Comparison of ENCODE assay signal across 8 mouse cellular contexts in genomic region chr7:28726600-28726999, GRCm38 (mm10). TPM values are rescaled to one million over a fixed set of nuclear protein-coding genes. Genes with fewer than 3 reads are reported as not detected.
DNase-seq lines count a peak whose midpoint lies in the region; ATAC-seq and TF ChIP-seq lines count a peak whose summit lies in the region.

No protein-coding gene starts in this region.

- H3K9me3 ChIP-seq in ES-Bruce4 (replicated peaks; ENCODE audit: control insufficient read depth, insufficient read depth, low read length, poor library complexity, severe bottlenecking): peaks cover 25% of the 10 kb centered on the region
- no peaks in the 10 kb centered on the region for H3K9me3 ChIP-seq in forebrain, embryonic 14.5 days (replicated peaks; ENCODE audit: control insufficient read depth, low read length)
- H3K9me3 ChIP-seq in hindbrain, embryonic 11.5 days (ENCODE audit: control insufficient read depth, low read length): no peaks in the 10 kb centered on the region; the same call in 1 of the 2 replicates

- H3K27ac ChIP-seq in ES-Bruce4 (ENCODE audit: insufficient read depth, low read length): no peak overlapping the region
- H3K27ac ChIP-seq in forebrain, embryonic 14.5 days (ENCODE audit: low read depth, low read length): no peak overlapping the region
- H3K27ac ChIP-seq in hindbrain, embryonic 11.5 days (ENCODE audit: low read depth, low read length): no peak overlapping the region

- 7% methylated on average over 14 of the region's 14 CpGs for WGBS in forebrain, embryonic 14.5 days
- 8% methylated on average over 14 of the region's 14 CpGs for WGBS in hindbrain, embryonic 11.5 days

- no peaks in the 10 kb centered on the region for H3K4me1 ChIP-seq in ES-Bruce4 (ENCODE audit: control insufficient read depth, insufficient read depth, low read length)
- H3K4me1 ChIP-seq in forebrain, embryonic 14.5 days (ENCODE audit: control insufficient read depth, insufficient read depth, low read length): no peaks in the 10 kb centered on the region
- H3K4me1 ChIP-seq in hindbrain, embryonic 11.5 days (replicated peaks; ENCODE audit: control insufficient read depth, insufficient read depth, low read length): no peaks in the 10 kb centered on the region

- H3K4me3 ChIP-seq in ES-Bruce4 (ENCODE audit: low read depth, low read length): no peak overlapping the region
- H3K4me3 ChIP-seq in forebrain, embryonic 14.5 days (ENCODE audit: low read depth, low read length): no peak overlapping the region
- H3K4me3 ChIP-seq in hindbrain, embryonic 11.5 days (ENCODE audit: low read depth, low read length): no peak overlapping the region

- peak; percentile 52; the same call in 1 of the 2 replicates for ATAC-seq in cerebellum, adult (ENCODE audit: insufficient number of reproducible peaks, low FRiP score, low TSS enrichment)
- peak; percentile 75 for ATAC-seq in forebrain, embryonic 14.5 days
- no peak for ATAC-seq in hindbrain, embryonic 11.5 days (ENCODE audit: low FRiP score)

- TF ChIP-seq EP300 in ES-Bruce4 (IDR thresholded peaks at IDR 0.05; ENCODE audit: insufficient read depth, low read depth, low read length): no peak

- H3K36me3 ChIP-seq in ES-Bruce4 (ENCODE audit: control insufficient read depth, insufficient read depth, low read length, poor library complexity, severe bottlenecking): peaks cover 5% of the 10 kb centered on the region
- H3K36me3 ChIP-seq in forebrain, embryonic 14.5 days (ENCODE audit: control insufficient read depth, insufficient read depth, low read length): no peaks in the 10 kb centered on the region
- no peaks in the 10 kb centered on the region for H3K36me3 ChIP-seq in hindbrain, embryonic 11.5 days (ENCODE audit: control insufficient read depth, insufficient read depth, low read length)

- H3K9ac ChIP-seq in ES-Bruce4 (ENCODE audit: low read depth, poor library complexity, severe bottlenecking): no peak overlapping the region
- no peak overlapping the region for H3K9ac ChIP-seq in forebrain, embryonic 14.5 days (ENCODE audit: low read length)
- H3K9ac ChIP-seq in hindbrain, embryonic 11.5 days (ENCODE audit: low read depth, low read length): no peak overlapping the region

- peak; percentile 90 for DNase-seq in forebrain, embryonic 14.5 days (ENCODE audit: low spot score)
- DNase-seq in hindbrain, embryonic 11.5 days (ENCODE audit: low spot score): peak; percentile 87
- peak; percentile 82 for DNase-seq in layer of hippocampus, adult 9-11 months
- DNase-seq in lung, postnatal 36 days: peak; percentile 77
- DNase-seq in retina, postnatal 1 day: peak; percentile 88
- DNase-seq in thymus, postnatal 36 days: peak; percentile 72 to 75

- no peak overlapping the region for H3K4me2 ChIP-seq in forebrain, embryonic 14.5 days (ENCODE audit: low read length)
- no peak overlapping the region for H3K4me2 ChIP-seq in hindbrain, embryonic 11.5 days (replicated peaks; ENCODE audit: low read depth, low read length)

- no peak for TF ChIP-seq POLR2A in ES-Bruce4 (IDR thresholded peaks at IDR 0.05; ENCODE audit: insufficient read depth, low read length)

- no peaks in the 10 kb centered on the region for H3K27me3 ChIP-seq in ES-Bruce4 (ENCODE audit: control insufficient read depth, insufficient read depth, low read length, poor library complexity, severe bottlenecking)
- H3K27me3 ChIP-seq in forebrain, embryonic 14.5 days (replicated peaks; ENCODE audit: control insufficient read depth, insufficient read depth, low read length): no peaks in the 10 kb centered on the region
- H3K27me3 ChIP-seq in hindbrain, embryonic 11.5 days (ENCODE audit: control insufficient read depth, insufficient read depth, low read length): no peaks in the 10 kb centered on the region

- peak; percentile 90 for TF ChIP-seq CTCF in ES-Bruce4 (IDR thresholded peaks at IDR 0.05; ENCODE audit: low read depth, low read length)

RNA-seq across cellular contexts. Expression of gene Fbxo17, which starts 10.0 kb away (rescaled TPM):
- 6.7 and 7.0 TPM in 2 replicates for polyA plus RNA-seq in ES-Bruce4 (2011; ENCODE audit: insufficient read depth, insufficient read length, low read depth, missing spikeins)
- 3.0 and 3.4 TPM in 2 replicates for polyA plus RNA-seq in forebrain, embryonic 14.5 days (2014; fragmentation: Nextera tagmentation; extraction: Ambion mirVana)
- polyA plus RNA-seq in hindbrain, embryonic 11.5 days (2014; fragmentation: Nextera tagmentation; extraction: Ambion mirVana): 8.5 and 9.4 TPM in 2 replicates

RNA-seq across cellular contexts. Expression of gene Mrps12, which starts 15.0 kb away (rescaled TPM):
- 53.5 and 60.9 TPM in 2 replicates for polyA plus RNA-seq in ES-Bruce4 (2011; ENCODE audit: insufficient read depth, insufficient read length, low read depth, missing spikeins)
- 133 and 141 TPM in 2 replicates for polyA plus RNA-seq in forebrain, embryonic 14.5 days (2014; fragmentation: Nextera tagmentation; extraction: Ambion mirVana)
- 131 and 132 TPM in 2 replicates for polyA plus RNA-seq in hindbrain, embryonic 11.5 days (2014; fragmentation: Nextera tagmentation; extraction: Ambion mirVana)

RNA-seq across cellular contexts. Expression of gene Sars2, which starts 15.2 kb away (rescaled TPM):
- polyA plus RNA-seq in ES-Bruce4 (2011; ENCODE audit: insufficient read depth, insufficient read length, low read depth, missing spikeins): 22.4 and 22.5 TPM in 2 replicates
- 17.6 and 17.7 TPM in 2 replicates for polyA plus RNA-seq in forebrain, embryonic 14.5 days (2014; fragmentation: Nextera tagmentation; extraction: Ambion mirVana)
- polyA plus RNA-seq in hindbrain, embryonic 11.5 days (2014; fragmentation: Nextera tagmentation; extraction: Ambion mirVana): 27.2 and 27.7 TPM in 2 replicates

RNA-seq across cellular contexts. Expression of gene Ccer2, which starts 29.4 kb away (rescaled TPM):
- polyA plus RNA-seq in ES-Bruce4 (2011; ENCODE audit: insufficient read depth, insufficient read length, low read depth, missing spikeins): not detected in 2 replicates
- not detected in 2 replicates for polyA plus RNA-seq in forebrain, embryonic 14.5 days (2014; fragmentation: Nextera tagmentation; extraction: Ambion mirVana)
- 0.97 and 1.2 TPM in 2 replicates for polyA plus RNA-seq in hindbrain, embryonic 11.5 days (2014; fragmentation: Nextera tagmentation; extraction: Ambion mirVana)

RNA-seq across cellular contexts. Expression of gene Fbxo27, which starts 34.0 kb away (rescaled TPM):
- polyA plus RNA-seq in ES-Bruce4 (2011; ENCODE audit: insufficient read depth, insufficient read length, low read depth, missing spikeins): 5.2 and 9.6 TPM in 2 replicates
- polyA plus RNA-seq in forebrain, embryonic 14.5 days (2014; fragmentation: Nextera tagmentation; extraction: Ambion mirVana): 4.3 and 5.9 TPM in 2 replicates
- polyA plus RNA-seq in hindbrain, embryonic 11.5 days (2014; fragmentation: Nextera tagmentation; extraction: Ambion mirVana): 5.1 and 5.5 TPM in 2 replicates
